Mouse (Mus musculus): ENCODE data around the gene Rnf151. TPM values are rescaled to one million over a fixed set of nuclear protein-coding genes. Genes with fewer than 3 reads are reported as not detected.

Rnf151 gene
- 46.8 TPM for polyA plus RNA-seq (2014; fragmentation: Illumina TruSeq; extraction: RNeasy Lipid Tissue Mini Kit (QIAGEN cat#74804); ENCODE audit: low read depth, low replicate concordance)

GRCm38 (mm10) chr17:24717943-24718342, at the start of gene Rnf151, which contains the start of gene Rps2:
Rnf151 (minus strand) TSS chr17:24718063.
Rps2 (plus strand) TSS chr17:24718116.

DNA sequence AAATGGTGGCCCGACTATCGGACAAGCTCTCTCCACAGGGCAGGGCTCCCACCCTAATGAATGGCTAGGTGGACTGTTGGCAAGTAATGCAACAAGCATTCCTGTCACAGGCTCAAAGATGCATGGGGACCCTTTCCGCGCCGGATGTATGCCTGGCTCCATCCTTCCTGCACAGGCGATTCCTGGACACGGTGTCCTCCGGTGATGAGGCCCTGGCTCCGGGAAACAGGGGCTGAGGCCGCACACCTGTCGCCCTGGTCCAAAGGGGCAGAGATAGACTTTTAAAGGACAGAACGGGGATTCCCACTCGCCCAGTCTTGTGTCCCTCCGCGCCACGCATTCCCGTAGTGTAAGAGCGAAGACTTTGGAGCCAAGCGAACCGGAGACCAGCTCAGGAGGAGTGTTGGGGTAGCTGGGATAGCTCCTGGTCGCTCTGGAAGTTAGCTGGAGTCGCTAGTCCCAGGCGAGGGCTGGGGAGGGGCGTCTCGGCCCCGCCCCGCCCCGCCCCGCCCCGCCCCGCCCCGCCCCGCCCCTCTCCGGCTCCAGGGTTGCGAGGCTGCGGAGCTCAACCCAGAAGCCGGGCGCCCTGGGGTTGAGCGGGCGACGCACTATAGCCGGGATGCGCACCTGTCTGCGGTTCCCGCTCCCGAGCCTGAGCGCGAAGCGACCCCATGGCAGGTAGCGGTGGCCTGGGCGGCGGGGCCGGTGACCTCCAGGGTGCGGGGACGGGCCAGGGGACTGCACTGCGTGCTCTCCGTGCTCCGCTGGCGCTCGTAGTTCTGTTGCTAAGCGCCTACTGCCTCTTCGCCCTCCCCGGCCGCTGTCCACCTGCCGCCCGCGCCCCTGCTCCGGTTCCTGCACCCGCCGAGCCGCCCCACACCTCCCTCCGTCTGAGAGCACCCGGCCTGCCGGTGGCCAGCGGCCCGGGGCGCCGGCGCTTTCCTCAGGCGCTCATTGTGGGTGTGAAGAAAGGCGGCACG, 34.8 kb upstream of the Rnf151 start, which contains the start of gene Hs3st6:
Hs3st6 (plus strand) TSS at position 574 of the 980 bp plus-strand sequence.

DNA sequence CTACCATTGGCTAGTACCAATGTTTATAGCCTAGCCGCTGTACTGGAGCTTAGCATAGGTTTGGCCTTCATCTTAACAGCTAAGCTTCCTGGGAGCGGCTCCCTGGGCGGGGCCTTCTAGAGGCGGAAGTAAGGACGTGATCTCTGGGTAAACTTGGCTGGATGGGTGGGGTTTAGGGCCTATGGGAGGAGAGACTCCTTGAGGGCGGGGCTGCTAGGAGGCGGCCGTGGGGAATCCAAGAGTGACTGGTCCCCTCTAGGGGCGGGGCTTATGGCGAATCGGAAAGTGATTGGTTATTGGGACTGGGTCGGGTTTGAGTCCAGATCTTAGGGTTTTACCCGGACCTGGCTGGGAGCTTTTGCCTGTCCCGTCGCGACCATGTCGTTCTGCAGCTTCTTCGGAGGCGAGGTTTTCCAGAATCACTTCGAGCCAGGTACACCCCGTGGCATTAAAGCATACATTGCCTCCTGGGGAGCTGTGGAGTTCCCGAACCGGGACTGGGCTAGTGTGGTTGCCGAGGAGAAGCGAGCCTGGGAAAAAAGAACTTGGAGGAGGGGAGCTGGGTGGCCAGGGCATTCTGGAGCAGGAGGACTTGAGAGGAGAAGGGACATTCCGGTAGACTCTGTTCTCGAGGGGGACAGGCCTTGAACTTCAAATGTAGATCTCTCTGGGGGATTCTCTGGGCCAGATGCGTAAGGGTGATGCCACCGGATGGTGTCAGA, 18.6 kb upstream of the Rnf151 start, which contains the start of gene Msrb1:
Msrb1 (plus strand) TSS at position 313 of the 722 bp plus-strand sequence.

GRCm38 (mm10) chr17:24727618-24728017, 9.8 kb upstream of the Rnf151 start, which contains the start of gene Rpl3l:
Rpl3l (plus strand) TSS chr17:24727820.

DNA sequence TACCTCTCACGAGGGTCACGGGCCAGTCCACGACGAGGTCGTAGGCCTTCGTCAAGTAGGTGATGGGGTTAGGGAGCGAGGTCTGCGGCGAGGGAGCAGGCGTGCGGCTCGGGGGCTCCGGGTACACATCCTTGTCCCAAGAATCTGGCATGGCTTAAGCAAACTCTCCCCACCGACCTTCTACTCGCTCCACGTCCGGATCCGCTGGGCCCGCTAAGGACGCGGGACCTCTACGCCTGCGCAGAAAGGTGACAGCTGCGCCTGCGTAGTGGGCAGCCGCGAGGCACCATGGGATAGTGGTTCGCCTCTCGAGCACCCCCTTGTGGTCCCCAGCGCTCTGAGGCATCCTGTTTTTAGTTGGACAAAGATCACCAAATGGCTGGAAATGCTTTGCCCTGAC, 6.3 kb upstream of the Rnf151 start, which contains the start of gene Ndufb10:
Ndufb10 (minus strand) TSS at position 295 of the 400 bp plus-strand sequence.

GRCm38 (mm10) chr17:24706982-24707800, 10.7 kb downstream of the Rnf151 start, which contains the start of gene Tbl3:
Tbl3 (minus strand) TSS chr17:24707660.

DNA sequence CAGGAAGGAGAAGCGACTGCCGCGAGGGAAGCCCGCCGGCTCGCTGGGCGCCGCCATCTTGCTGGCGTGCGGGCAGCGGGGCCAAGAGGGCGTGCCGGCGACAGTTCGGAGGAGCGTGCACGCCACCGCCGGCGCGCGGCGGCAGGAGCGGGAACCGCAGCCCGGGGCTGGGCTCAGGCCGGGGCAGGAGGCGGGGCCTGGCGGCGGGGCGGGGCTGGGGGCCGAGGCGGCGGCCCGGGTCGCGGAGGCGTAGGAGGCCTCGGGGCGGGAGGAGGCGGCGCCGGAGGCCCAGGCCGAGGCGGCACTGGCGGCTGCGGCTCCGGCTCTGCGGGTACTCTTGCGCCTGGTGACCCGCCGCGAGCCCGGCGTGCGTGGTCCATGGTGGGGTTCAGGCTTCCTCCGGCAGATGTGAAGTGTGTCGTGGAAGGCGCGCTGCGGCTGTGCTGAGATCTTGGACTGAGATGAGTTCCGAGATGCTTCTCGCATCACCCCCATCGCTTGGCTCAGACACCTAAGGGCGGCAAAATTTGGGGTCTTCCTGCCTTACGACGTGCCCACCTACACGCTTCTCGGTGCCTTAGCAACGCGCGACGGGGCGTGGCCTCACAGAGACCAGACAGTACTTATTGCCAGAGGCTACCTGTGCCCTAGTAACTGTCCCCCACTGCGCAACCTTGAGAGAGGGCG, 21.7 kb downstream of the Rnf151 start, which contains the start of the genes Gfer and Noxo1:
Gfer (minus strand) TSS at position 146 of the 687 bp plus-strand sequence.
Noxo1 (plus strand) TSS at position 224 of the 687 bp plus-strand sequence.

GRCm38 (mm10) chr17:24689251-24690081, 28.4 kb downstream of the Rnf151 start, which contains the start of gene Syngr3:
Syngr3 (minus strand) TSS chr17:24689955.

DNA sequence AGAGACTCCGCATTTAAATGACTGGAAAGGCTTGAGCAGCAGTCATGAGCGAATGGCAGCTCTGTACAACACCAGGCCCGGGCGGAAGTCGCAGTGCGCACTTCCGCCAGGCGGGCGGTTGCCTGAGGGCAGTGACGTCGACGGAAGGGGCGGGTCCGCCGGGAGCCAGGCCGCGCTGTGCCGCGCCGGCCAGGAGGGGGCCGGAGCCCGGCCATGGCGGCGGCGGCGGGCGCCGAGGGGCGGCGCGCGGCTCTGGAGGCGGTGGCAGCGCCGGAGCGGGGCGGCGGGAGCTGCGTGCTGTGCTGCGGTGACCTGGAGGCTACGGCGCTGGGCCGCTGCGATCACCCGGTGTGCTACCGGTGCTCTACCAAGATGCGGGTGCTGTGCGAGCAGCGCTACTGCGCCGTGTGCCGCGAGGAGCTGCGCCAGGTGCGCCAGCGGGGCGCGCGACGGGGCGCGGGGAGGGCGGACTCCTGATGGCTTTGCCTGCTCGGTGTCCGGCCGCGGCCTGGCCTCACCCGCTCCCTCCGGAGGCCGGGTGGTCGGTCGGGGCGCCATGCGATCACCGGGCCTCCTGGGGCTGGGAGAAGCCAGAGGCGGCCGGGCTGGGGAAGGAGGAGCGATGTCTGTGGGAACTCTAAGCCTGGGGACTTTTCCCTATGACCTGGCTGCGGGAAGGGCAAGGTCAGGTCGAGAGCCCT, 48.2 kb downstream of the Rnf151 start, which contains the start of gene Zfp598:
Zfp598 (plus strand) TSS at position 143 of the 701 bp plus-strand sequence.

Other genes with a start within 250 kb of the Rnf151 start
- 2.4 TPM for gene E4f1, start 247.8 kb downstream of the Rnf151 start, polyA plus RNA-seq (2014; fragmentation: Illumina TruSeq; extraction: RNeasy Lipid Tissue Mini Kit (QIAGEN cat#74804); ENCODE audit: low read depth, low replicate concordance)
- 71.1 TPM for gene Pgp, start 247.7 kb downstream of the Rnf151 start, polyA plus RNA-seq (2014; fragmentation: Illumina TruSeq; extraction: RNeasy Lipid Tissue Mini Kit (QIAGEN cat#74804); ENCODE audit: low read depth, low replicate concordance)
- not detected for gene Bricd5, start 244.2 kb downstream of the Rnf151 start, polyA plus RNA-seq (2014; fragmentation: Illumina TruSeq; extraction: RNeasy Lipid Tissue Mini Kit (QIAGEN cat#74804); ENCODE audit: low read depth, low replicate concordance)
- 2.2 TPM for gene Mlst8, start 239.0 kb downstream of the Rnf151 start, polyA plus RNA-seq (2014; fragmentation: Illumina TruSeq; extraction: RNeasy Lipid Tissue Mini Kit (QIAGEN cat#74804); ENCODE audit: low read depth, low replicate concordance)
- 0.97 TPM for gene Caskin1, start 229.5 kb downstream of the Rnf151 start, polyA plus RNA-seq (2014; fragmentation: Illumina TruSeq; extraction: RNeasy Lipid Tissue Mini Kit (QIAGEN cat#74804); ENCODE audit: low read depth, low replicate concordance)
- gene Traf7, start 190.1 kb downstream of the Rnf151 start, polyA plus RNA-seq (2014; fragmentation: Illumina TruSeq; extraction: RNeasy Lipid Tissue Mini Kit (QIAGEN cat#74804); ENCODE audit: low read depth, low replicate concordance): 5.8 TPM
- 0.57 TPM for gene Rab26, start 183.9 kb downstream of the Rnf151 start, polyA plus RNA-seq (2014; fragmentation: Illumina TruSeq; extraction: RNeasy Lipid Tissue Mini Kit (QIAGEN cat#74804); ENCODE audit: low read depth, low replicate concordance)
- 1.9 TPM for gene Pkd1, start 168.2 kb downstream of the Rnf151 start, polyA plus RNA-seq (2014; fragmentation: Illumina TruSeq; extraction: RNeasy Lipid Tissue Mini Kit (QIAGEN cat#74804); ENCODE audit: low read depth, low replicate concordance)
- gene Tsc2, start 85.4 kb downstream of the Rnf151 start, polyA plus RNA-seq (2014; fragmentation: Illumina TruSeq; extraction: RNeasy Lipid Tissue Mini Kit (QIAGEN cat#74804); ENCODE audit: low read depth, low replicate concordance): 5.8 TPM
- gene Nthl1, start 85.4 kb downstream of the Rnf151 start, polyA plus RNA-seq (2014; fragmentation: Illumina TruSeq; extraction: RNeasy Lipid Tissue Mini Kit (QIAGEN cat#74804); ENCODE audit: low read depth, low replicate concordance): 0.10 TPM
- gene Slc9a3r2, start 67.7 kb downstream of the Rnf151 start, polyA plus RNA-seq (2014; fragmentation: Illumina TruSeq; extraction: RNeasy Lipid Tissue Mini Kit (QIAGEN cat#74804); ENCODE audit: low read depth, low replicate concordance): 0.57 TPM
- not detected for gene Npw, start 59.6 kb downstream of the Rnf151 start, polyA plus RNA-seq (2014; fragmentation: Illumina TruSeq; extraction: RNeasy Lipid Tissue Mini Kit (QIAGEN cat#74804); ENCODE audit: low read depth, low replicate concordance)
- 1.4 TPM for gene Zfp598, start 48.4 kb downstream of the Rnf151 start, polyA plus RNA-seq (2014; fragmentation: Illumina TruSeq; extraction: RNeasy Lipid Tissue Mini Kit (QIAGEN cat#74804); ENCODE audit: low read depth, low replicate concordance)
- 0.11 TPM for gene Syngr3, start 28.1 kb downstream of the Rnf151 start, polyA plus RNA-seq (2014; fragmentation: Illumina TruSeq; extraction: RNeasy Lipid Tissue Mini Kit (QIAGEN cat#74804); ENCODE audit: low read depth, low replicate concordance)
- 29.2 TPM for gene Gfer, start 21.9 kb downstream of the Rnf151 start, polyA plus RNA-seq (2014; fragmentation: Illumina TruSeq; extraction: RNeasy Lipid Tissue Mini Kit (QIAGEN cat#74804); ENCODE audit: low read depth, low replicate concordance)
- 12.7 TPM for gene Noxo1, start 21.8 kb downstream of the Rnf151 start, polyA plus RNA-seq (2014; fragmentation: Illumina TruSeq; extraction: RNeasy Lipid Tissue Mini Kit (QIAGEN cat#74804); ENCODE audit: low read depth, low replicate concordance)
- 0.29 TPM for gene Tbl3, start 10.4 kb downstream of the Rnf151 start, polyA plus RNA-seq (2014; fragmentation: Illumina TruSeq; extraction: RNeasy Lipid Tissue Mini Kit (QIAGEN cat#74804); ENCODE audit: low read depth, low replicate concordance)
- gene Rps2, start 53 bp upstream of the Rnf151 start, polyA plus RNA-seq (2014; fragmentation: Illumina TruSeq; extraction: RNeasy Lipid Tissue Mini Kit (QIAGEN cat#74804); ENCODE audit: low read depth, low replicate concordance): 129 TPM
- 69.2 TPM for gene Ndufb10, start 6.4 kb upstream of the Rnf151 start, polyA plus RNA-seq (2014; fragmentation: Illumina TruSeq; extraction: RNeasy Lipid Tissue Mini Kit (QIAGEN cat#74804); ENCODE audit: low read depth, low replicate concordance)
- gene Rpl3l, start 9.8 kb upstream of the Rnf151 start, polyA plus RNA-seq (2014; fragmentation: Illumina TruSeq; extraction: RNeasy Lipid Tissue Mini Kit (QIAGEN cat#74804); ENCODE audit: low read depth, low replicate concordance): not detected
- gene Msrb1, start 18.6 kb upstream of the Rnf151 start, polyA plus RNA-seq (2014; fragmentation: Illumina TruSeq; extraction: RNeasy Lipid Tissue Mini Kit (QIAGEN cat#74804); ENCODE audit: low read depth, low replicate concordance): 1.1 TPM
- not detected for gene Hs3st6, start 34.9 kb upstream of the Rnf151 start, polyA plus RNA-seq (2014; fragmentation: Illumina TruSeq; extraction: RNeasy Lipid Tissue Mini Kit (QIAGEN cat#74804); ENCODE audit: low read depth, low replicate concordance)
- gene Meiob, start 86.2 kb upstream of the Rnf151 start, polyA plus RNA-seq (2014; fragmentation: Illumina TruSeq; extraction: RNeasy Lipid Tissue Mini Kit (QIAGEN cat#74804); ENCODE audit: low read depth, low replicate concordance): 67.9 TPM
- gene Hagh, start 122.1 kb upstream of the Rnf151 start, polyA plus RNA-seq (2014; fragmentation: Illumina TruSeq; extraction: RNeasy Lipid Tissue Mini Kit (QIAGEN cat#74804); ENCODE audit: low read depth, low replicate concordance): 93.5 TPM
- gene Fahd1, start 132.3 kb upstream of the Rnf151 start, polyA plus RNA-seq (2014; fragmentation: Illumina TruSeq; extraction: RNeasy Lipid Tissue Mini Kit (QIAGEN cat#74804); ENCODE audit: low read depth, low replicate concordance): 25.4 TPM
- not detected for gene Igfals, start 147.9 kb upstream of the Rnf151 start, polyA plus RNA-seq (2014; fragmentation: Illumina TruSeq; extraction: RNeasy Lipid Tissue Mini Kit (QIAGEN cat#74804); ENCODE audit: low read depth, low replicate concordance)
- 19.6 TPM for gene Nubp2, start 168.3 kb upstream of the Rnf151 start, polyA plus RNA-seq (2014; fragmentation: Illumina TruSeq; extraction: RNeasy Lipid Tissue Mini Kit (QIAGEN cat#74804); ENCODE audit: low read depth, low replicate concordance)
- 1.6 TPM for gene Spsb3, start 168.6 kb upstream of the Rnf151 start, polyA plus RNA-seq (2014; fragmentation: Illumina TruSeq; extraction: RNeasy Lipid Tissue Mini Kit (QIAGEN cat#74804); ENCODE audit: low read depth, low replicate concordance)
- gene Eme2, start 177.0 kb upstream of the Rnf151 start, polyA plus RNA-seq (2014; fragmentation: Illumina TruSeq; extraction: RNeasy Lipid Tissue Mini Kit (QIAGEN cat#74804); ENCODE audit: low read depth, low replicate concordance): 1.9 TPM
- gene Mrps34, start 177.1 kb upstream of the Rnf151 start, polyA plus RNA-seq (2014; fragmentation: Illumina TruSeq; extraction: RNeasy Lipid Tissue Mini Kit (QIAGEN cat#74804); ENCODE audit: low read depth, low replicate concordance): 0.64 TPM
- gene Nme3, start 178.4 kb upstream of the Rnf151 start, polyA plus RNA-seq (2014; fragmentation: Illumina TruSeq; extraction: RNeasy Lipid Tissue Mini Kit (QIAGEN cat#74804); ENCODE audit: low read depth, low replicate concordance): 0.69 TPM
- 4.3 TPM for gene Mapk8ip3, start 218.9 kb upstream of the Rnf151 start, polyA plus RNA-seq (2014; fragmentation: Illumina TruSeq; extraction: RNeasy Lipid Tissue Mini Kit (QIAGEN cat#74804); ENCODE audit: low read depth, low replicate concordance)
- gene Jpt2, start 242.6 kb upstream of the Rnf151 start, polyA plus RNA-seq (2014; fragmentation: Illumina TruSeq; extraction: RNeasy Lipid Tissue Mini Kit (QIAGEN cat#74804); ENCODE audit: low read depth, low replicate concordance): 13.2 TPM